Mouse (Mus musculus) thymus, postnatal 10 days (tissue): ENCODE data around the gene Bmp6.
A peak's percentile ranks its signal among the peaks of the same experiment; 100 is the strongest.

ENCODE experiments used
- DNase-seq, 2 experiments: peaks; one replicate each; pipeline ENCODE4 v3.0.0; 2021; ENCODE audit warnings: low spot score in 2 of 2

Bmp6 gene

DNA sequence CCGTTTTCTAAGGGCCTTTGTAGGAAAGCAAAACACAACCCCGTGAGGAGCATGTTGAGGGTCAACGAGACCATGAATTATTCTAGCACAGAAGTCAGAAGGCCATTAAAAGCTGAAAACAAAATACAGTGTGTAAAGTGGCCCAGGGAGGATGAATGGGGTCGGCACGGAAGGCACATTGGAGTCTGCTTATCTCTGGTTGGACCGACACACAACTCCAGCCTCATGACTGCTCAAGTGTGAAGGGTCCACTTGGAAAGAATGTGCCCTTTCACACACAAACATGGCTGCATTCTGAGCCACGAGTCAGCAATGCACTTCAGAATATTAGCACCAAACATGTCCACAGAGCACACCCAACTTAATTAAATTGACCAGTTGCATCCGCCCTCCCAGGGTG, 84.8 kb downstream of the Bmp6 start:
- no peak for DNase-seq

GRCm38 (mm10) chr13:38430075-38430474, 85.2 kb downstream of the Bmp6 start:
- no peak for DNase-seq

GRCm38 (mm10) chr13:38434831-38435230, 89.9 kb downstream of the Bmp6 start:
- no peak for DNase-seq

- DNase-seq = peak in 1 of 2 experiments; percentile 18
These were observed 93.0 kb downstream of the Bmp6 start for GRCm38 (mm10) chr13:38437930-38438329.

- DNase-seq = no peak
These were observed 95.3 kb downstream of the Bmp6 start for GRCm38 (mm10) chr13:38440240-38440639.

DNA sequence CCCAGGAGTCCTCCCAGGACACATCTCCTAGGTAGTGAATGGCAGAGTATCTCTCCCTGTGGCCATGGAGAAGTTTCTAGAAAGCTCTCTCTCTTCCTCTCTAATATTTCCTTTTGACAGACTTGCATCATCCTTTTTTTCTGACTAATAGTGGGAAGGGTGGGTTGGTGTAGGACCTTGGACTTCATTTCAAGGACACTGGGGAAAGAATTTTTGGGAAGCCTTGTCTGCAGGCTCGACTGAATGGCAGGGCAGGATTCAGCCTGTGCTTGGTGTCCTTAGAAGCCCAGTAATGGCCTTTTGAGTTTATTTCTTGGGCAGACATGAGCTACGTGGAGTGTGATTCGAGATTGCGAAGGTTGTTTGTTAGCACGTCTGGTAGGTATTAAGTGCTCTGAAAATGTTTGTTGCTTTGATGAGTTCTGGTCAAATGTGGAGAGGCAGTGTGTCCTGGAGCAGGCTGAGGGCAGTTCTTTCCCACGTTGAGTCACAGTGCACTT, 103.7 kb downstream of the Bmp6 start:
- no peak for DNase-seq

- DNase-seq = no peak
These were observed 105.4 kb downstream of the Bmp6 start for GRCm38 (mm10) chr13:38450051-38450971.

DNA sequence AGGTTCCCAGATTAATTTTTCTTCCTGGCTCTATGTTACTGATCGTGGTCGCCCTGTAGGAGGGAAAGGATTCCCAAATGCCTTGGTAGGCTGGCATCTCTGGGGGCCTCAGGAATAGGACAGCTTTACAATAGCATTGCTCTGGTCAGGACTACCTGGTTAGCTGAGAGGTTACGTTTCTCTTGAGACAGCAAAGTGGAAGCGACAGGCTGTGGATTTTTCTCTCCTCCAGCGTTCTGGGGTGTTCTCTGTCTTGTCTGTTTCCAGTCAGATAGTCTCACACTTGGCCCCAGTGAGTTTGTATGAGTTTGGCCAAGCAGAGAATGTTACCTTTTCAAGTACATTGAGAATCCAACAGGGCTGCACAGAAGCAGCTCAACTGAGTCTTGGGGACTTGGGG, 106.5 kb downstream of the Bmp6 start:
- no peak for DNase-seq

- DNase-seq = no peak
These were observed 118.5 kb downstream of the Bmp6 start for GRCm38 (mm10) chr13:38463410-38463809.

- DNase-seq = no peak
These were observed 126.0 kb downstream of the Bmp6 start for GRCm38 (mm10) chr13:38470882-38471281.

GRCm38 (mm10) chr13:38472636-38473035, 127.7 kb downstream of the Bmp6 start:
- no peak for DNase-seq

- DNase-seq = no peak
These were observed 128.6 kb downstream of the Bmp6 start for GRCm38 (mm10) chr13:38473497-38473896.

GRCm38 (mm10) chr13:38476936-38477335, 132.0 kb downstream of the Bmp6 start:
- no peak for DNase-seq

- DNase-seq = no peak
These were observed 136.1 kb downstream of the Bmp6 start for GRCm38 (mm10) chr13:38481021-38481420.

- DNase-seq = no peak
These were observed 139.8 kb downstream of the Bmp6 start for GRCm38 (mm10) chr13:38484701-38485100.

DNA sequence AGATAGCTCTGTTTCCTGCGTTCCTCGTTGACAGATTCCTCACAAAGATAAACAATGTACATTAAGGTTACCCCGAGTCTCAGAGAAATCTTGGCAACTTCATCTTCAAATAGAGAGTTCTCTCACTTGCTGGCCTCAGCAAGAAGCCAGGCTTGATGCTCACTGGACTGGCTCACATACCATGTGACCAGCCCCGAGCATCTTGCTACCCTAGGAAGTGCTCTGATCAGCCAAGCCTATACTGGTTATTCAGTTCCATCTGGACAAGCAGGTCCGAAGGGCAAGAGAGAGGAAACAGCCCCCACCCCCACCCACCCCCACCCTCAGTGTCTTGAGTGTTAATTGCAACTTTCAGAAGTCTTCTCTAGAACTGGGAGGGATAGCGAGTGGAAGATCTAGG, 141.9 kb downstream of the Bmp6 start:
- no peak for DNase-seq

GRCm38 (mm10) chr13:38496715-38497114, 151.8 kb downstream of the Bmp6 start:
- no peak for DNase-seq

DNA sequence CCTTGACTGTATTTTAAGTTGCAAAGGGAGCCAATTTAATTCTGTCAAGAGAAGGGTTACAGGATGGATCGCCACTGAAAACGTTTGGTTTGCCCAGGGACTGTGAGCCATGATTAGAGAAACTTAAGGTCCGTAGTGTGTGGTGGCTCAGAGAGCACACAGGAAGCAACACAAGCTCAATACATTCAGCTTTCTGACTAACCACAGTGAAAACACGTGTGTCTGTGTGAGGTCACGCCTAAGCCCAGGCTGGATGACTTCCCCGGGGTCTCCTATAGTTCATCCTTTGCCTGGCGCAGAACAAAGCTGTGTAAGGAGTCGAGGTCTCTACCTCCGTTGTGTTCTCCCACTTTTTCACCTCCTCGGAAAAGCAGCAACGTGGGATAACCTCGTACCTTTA, 156.4 kb downstream of the Bmp6 start:
- no peak for DNase-seq

DNA sequence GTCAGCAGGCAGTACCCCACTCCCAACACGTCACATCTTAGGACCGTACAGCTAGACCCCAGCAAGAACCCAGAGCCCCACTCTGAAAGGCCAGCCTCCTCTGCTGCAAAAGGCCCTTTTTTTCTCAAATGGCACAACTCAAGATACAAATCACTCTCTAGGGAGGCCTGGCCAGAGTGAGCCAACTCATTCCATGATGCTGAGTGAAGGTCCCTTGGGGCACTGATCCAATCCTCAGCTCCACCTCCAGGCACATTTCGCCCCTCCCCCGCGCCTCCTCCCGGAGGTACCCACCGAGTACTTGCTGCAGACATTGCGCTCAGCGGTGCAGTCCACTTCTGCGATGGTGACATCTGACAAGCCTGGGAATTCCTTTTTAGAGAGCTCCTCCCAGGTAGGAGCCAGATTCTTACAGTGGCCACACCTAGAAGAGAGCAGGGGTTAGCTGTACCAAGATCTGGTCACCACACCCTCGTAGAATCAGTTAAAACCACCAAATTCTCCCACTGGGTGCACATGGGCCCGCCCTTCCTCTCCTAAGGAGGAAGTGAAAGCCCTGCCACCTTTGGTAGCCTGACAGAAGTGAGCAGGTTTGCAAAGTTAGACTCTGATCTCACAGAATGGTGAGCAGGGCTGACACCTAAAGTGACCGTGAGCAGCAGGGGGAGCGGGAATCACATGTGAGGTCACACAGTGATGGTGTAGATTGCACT, 158.4 kb downstream of the Bmp6 start:
- no peak for DNase-seq

- DNase-seq = no peak
These were observed 161.4 kb downstream of the Bmp6 start for GRCm38 (mm10) chr13:38506320-38506719.

GRCm38 (mm10) chr13:38506936-38507335, 162.0 kb downstream of the Bmp6 start:
- no peak for DNase-seq

DNA sequence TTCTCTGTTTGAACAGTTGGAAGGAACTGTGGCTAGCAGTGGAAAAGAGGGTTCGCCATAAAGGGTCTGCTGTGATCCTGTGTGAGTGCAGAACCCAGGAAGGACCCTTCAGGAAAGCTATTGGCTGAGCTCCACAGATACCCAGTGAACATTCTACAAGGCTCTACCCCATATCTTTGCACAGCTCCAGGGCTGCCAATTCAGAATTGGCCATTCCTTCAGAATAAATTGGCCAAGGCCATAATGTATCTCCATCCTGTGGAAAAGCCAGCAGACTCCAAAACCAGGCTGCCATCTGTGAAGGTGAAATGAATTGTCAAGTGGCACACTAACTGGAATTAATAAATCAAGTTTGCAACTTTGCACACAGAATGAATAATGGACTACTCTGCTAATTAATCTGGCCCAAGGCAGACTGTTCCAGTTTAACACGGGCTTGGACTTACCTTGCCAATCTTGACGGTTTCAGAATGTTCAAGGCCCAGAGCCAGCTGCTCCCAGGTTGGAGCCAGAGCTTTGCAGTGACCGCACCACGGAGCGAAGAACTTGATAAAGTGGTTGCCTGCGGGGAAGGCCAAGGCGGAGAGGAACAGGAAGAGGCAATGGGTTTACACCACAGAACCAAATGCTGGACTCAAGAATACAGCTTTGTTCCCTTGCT, 164.9 kb downstream of the Bmp6 start:
- DNase-seq = no peak
